Mouse (Mus musculus) urinary bladder, postnatal 36 days (tissue): ENCODE results near the gene Syt17.
"Not testable (repeated sequence)": the region's sequence is repeated elsewhere in the genome, so short reads cannot be mapped to it uniquely, and the experiment has no call there.

Experiments used
- DNase-seq, 2 experiments: peaks; one replicate each; pipeline ENCODE4 v3.0.0; 2022; ENCODE audit warnings: low spot score in 2 of 2, mixed read lengths in 1 of 2

Syt17 gene

GRCm38 (mm10) chr7:118380056-118380455 lies 68.0 kb downstream of the Syt17 start:
- DNase-seq, result no peak

DNA sequence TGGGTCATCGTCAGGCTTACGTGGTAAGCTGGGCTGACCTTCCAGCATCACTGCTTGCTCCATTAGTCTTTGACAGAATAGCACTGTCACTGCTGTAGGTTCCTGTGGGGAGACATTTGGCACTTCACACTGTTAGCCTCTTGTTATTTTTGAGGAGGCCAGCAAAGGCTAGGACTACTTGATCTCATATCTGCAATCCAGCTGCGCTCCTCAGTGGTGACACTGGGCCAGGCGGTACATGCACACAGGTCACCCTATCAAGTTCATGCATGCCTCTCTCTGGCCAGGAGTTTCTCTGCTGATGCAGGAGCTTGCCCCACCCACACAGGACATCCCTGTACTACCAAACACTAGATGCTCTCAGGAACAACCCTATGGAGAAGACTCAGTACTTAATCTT lies 71.4 kb downstream of the Syt17 start:
- DNase-seq, result no peak

GRCm38 (mm10) chr7:118375341-118375740 lies 72.7 kb downstream of the Syt17 start:
- DNase-seq, result no peak

DNA sequence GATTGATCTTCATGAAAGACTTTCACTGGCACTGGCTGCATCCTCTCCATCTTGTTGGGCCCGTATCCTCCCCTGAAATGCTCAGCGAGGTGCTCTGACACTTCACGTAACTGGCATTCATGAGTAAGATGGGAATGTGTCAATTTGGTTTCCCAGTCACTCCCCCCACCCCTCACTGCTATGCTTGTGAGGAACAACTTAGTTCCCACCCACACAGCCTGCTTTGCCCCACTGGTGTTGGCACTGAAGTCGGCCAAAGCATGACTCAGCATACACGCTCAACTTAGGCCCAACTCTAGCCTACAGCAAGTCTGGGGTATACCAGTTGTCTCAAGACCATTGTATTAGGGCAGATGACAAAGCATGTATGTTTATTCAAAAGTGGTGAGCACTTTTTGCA lies 76.7 kb downstream of the Syt17 start:
- no peak for DNase-seq

- no peak for DNase-seq
Measured at GRCm38 (mm10) chr7:118369705-118370104, 78.3 kb downstream of the Syt17 start.

DNA sequence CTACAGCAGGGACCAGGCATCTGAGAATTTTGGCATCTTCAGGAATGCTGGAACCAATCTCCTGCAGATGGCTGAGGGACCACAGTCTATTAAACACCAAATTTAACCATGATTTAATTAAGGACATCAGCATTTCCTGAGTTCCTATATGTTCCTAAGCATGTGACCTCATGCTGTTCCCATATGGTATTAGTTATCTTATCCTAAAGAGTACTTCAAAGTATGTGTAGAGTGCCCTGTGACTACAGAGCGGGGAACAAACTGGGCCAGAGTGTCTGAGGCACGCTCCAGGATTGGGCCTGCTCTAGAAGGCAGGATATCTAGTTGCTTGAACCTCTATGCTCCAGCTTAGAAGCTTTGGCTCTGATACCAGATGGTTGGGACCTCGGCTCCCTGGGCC lies 82.1 kb downstream of the Syt17 start:
- no peak for DNase-seq

DNA sequence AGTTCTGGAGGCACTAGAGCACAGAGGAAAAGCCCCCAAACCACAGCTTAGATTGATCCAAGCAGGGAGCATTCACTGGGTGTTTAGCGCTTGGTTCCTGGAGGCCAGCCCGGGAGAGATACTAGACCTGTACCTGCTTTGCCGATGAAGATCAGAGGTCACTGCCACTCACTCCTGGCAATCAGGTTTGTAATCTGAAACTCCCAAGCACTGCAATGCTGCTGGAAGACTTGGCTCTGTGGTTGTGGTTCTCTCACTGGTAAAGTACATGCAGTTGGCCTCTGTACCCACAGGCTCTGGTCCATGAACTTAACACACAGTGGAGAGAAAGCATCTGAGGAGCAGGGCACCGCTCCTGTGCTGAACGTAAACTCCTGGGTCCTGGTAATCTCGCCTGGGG lies 82.8 kb downstream of the Syt17 start:
- peak in 1 of 2 experiments; percentile 3 for DNase-seq

DNA sequence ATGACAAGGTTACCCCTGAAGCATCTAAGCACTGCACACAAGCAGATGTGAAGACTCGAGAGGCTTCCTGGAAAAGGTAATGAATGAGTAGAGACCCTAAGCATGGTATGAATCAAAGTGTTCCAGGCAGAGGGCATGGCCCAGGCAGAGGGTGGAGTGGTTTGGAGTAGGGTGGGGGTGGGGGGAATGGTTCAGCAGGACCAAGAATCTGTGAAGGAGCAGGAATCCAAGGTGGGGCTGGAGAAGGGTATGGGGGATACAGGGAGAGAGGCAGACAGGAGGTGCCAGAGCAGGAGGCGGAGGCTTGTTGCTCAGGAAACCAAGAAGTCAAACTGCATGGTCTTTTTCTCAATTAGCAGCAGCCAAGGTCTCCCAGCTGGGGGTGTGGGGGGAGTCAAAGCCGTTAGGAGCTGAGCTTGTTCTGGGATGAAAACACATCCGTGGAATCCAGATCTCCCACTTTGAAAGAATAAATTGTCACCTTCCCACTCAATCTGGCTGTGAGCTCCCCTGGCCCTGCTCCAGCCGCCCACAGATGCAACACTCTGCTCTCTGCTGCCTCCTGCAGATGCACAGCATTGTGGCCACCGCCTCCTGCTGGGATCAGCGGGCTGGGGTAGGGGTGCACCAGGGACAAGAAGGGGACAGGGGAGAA lies 83.5 kb downstream of the Syt17 start:
- DNase-seq, result peak in 1 of 2 experiments; percentile 11

- DNase-seq, result no peak
Measured at GRCm38 (mm10) chr7:118363587-118364233, 84.3 kb downstream of the Syt17 start.

GRCm38 (mm10) chr7:118362931-118363330 lies 85.1 kb downstream of the Syt17 start:
- no peak for DNase-seq

DNA sequence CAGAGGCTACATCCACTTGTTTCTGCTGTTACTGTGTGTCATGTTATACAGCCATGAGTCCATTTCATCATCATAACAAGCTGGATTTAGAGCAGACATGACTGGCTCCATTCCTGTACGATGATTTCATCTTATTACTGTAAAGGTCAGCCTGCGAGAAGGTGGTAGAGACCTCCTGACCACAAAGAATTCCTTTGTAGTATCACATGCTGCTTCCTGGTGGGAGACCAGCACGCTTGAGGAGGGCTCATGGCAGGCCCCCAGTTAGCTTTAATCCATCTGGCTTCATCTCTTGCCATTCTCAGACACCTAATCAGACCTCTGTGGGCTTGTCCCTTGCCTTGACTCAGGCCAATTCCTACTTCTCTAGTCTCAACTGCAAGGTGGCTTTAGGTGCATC lies 85.8 kb downstream of the Syt17 start:
- no peak for DNase-seq

DNA sequence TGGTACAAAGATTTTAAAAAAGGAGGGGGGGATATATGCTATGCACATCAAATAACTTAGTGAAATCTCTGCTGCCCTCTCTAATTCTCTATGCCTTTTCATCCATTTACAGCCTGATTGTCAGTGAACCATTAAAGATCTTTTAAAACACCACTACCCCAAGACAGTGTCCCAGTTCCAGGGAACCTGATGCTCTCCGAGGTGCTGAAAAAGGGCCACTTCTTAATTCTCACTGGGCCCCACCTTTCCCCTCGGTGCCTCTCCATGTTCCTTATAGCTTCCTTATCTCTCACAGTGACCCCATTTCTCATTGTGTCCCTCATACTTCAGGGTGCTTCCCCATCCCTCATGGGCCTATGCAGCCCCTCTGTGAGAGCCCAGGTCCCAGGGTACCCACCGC lies 89.0 kb downstream of the Syt17 start:
- DNase-seq, result no peak

- not testable (repeated sequence) for DNase-seq
Measured at GRCm38 (mm10) chr7:118356410-118357005, 91.5 kb downstream of the Syt17 start.

DNA sequence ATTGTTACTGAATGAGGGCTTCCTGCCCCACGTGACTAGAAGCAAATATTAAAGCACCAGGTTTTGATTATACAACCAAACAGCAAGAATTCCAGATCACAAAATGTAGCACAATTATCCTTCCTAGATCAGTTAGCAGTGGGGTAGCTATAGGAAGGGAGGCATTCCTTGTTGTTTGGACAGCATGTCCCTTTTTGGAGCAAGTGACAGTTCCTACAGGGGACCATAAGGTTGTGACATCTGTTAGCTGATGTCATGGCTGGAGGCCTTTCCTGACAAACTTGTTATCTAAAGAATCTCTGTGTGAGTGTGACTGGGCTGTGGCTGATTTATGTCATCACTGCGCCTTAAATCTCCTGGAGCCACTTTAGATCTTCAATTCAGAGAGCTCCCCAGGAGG lies 97.2 kb downstream of the Syt17 start:
- no peak for DNase-seq

GRCm38 (mm10) chr7:118346943-118347342 lies 101.1 kb downstream of the Syt17 start:
- no peak for DNase-seq

GRCm38 (mm10) chr7:118346432-118346831 lies 101.6 kb downstream of the Syt17 start:
- DNase-seq, result no peak

DNA sequence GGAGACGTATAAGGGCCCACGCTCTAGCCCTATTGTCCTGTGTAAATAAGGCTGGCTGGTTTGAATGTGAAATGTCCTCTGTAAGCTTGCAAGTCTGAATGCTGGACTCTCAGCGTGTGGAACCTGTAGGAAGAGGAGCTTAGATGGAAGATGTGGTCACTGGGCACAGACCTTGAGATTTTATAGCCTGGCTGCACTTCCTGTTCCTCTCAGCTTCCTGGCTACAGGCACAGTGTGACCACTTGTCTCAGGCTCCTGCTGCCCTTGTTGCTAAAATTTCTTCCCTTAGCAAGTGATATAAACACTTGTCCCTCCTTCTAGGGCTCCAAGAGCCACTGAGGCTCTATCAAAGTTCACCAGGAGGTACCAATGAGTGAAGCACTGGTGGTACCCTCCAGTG lies 102.6 kb downstream of the Syt17 start:
- DNase-seq, result no peak

GRCm38 (mm10) chr7:118344701-118345100 lies 103.3 kb downstream of the Syt17 start:
- peak in 1 of 2 experiments; percentile 7 for DNase-seq
